Mouse (Mus musculus) midbrain, embryonic 11.5 days (tissue): ENCODE measurements at regions not wholly inside any gene's neighbourhood (a gene's known extent, or its start where the extent isn't known, plus 50 kb on each side); places are given as distances from the start of the nearest gene placed in this dataset.
A peak's percentile ranks its signal among the peaks of the same experiment; 100 is the strongest.

ENCODE experiments used
- ATAC-seq: fragments of 200-750 bp; cut with Nextera tagmentation; 2 replicates; pipeline ENCODE4 v1.8.0; 2017; ENCODE audit warnings: moderate TSS enrichment, moderate library complexity; ENCODE audit not compliant: low FRiP score
- DNase-seq: peaks from one replicate; pipeline ENCODE4 v3.0.0; 2015; ENCODE audit warnings: low spot score; ENCODE audit errors: missing footprints
- H3K27ac ChIP-seq: fragments of 300-500 bp; sonication (generic); 2 replicates; pipeline ENCODE4 v1.5.1; 2014; ENCODE audit warnings: low read depth, low read length
- H3K27me3 ChIP-seq: fragments of 300-500 bp; sonication (generic); 2 replicates; pipeline ENCODE4 v1.6.1; 2014; ENCODE audit warnings: mild to moderate bottlenecking, low read length, moderate library complexity, mixed read lengths; ENCODE audit not compliant: control insufficient read depth, insufficient read depth
- H3K36me3 ChIP-seq: fragments of 300-500 bp; sonication (generic); 2 replicates; pipeline ENCODE4 v1.6.1; 2014; ENCODE audit warnings: mild to moderate bottlenecking, low read length, moderate library complexity, mixed read lengths; ENCODE audit not compliant: control insufficient read depth, insufficient read depth
- H3K4me1 ChIP-seq: fragments of 300-500 bp; sonication (generic); 2 replicates; pipeline ENCODE4 v1.6.1; 2014; ENCODE audit warnings: low read length; ENCODE audit not compliant: control insufficient read depth, insufficient read depth
- H3K4me2 ChIP-seq: fragments of 300-500 bp; sonication (generic); 2 replicates; pipeline ENCODE4 v1.6.1; 2014; ENCODE audit warnings: mild to moderate bottlenecking, moderate library complexity
- H3K4me3 ChIP-seq: fragments of 300-500 bp; sonication (generic); 2 replicates; pipeline ENCODE4 v1.5.1; 2014; ENCODE audit warnings: low read depth, low read length
- H3K9ac ChIP-seq: fragments of 300-500 bp; sonication (generic); 2 replicates; pipeline ENCODE4 v1.6.1; 2014; ENCODE audit warnings: low read length
- H3K9me3 ChIP-seq: fragments of 300-500 bp; sonication (generic); 2 replicates; pipeline ENCODE4 v1.6.1; 2016; ENCODE audit warnings: low read length; ENCODE audit not compliant: control insufficient read depth
- WGBS: fragments of 180-500 bp; shearing (Covaris S2); extraction: QIAGEN DNeasy Blood & Tissue Kit; methylation state at CpG from one replicate; pipeline ENCODE4 v1.1.7; 2014; 5-methylcytosine and 5-hydroxymethylcytosine counted together

- no peaks in the 10 kb centered on the region for H3K27me3 ChIP-seq
- H3K27ac ChIP-seq: no peak overlapping the region
- H3K4me3 ChIP-seq: no peak overlapping the region
- WGBS: 93% methylated on average over 1 of the region's 1 CpGs
- ATAC-seq (peak; percentile 30; the same call in 1 of the 2 replicates), DNase-seq (no peak)
- H3K36me3 ChIP-seq: no peaks in the 10 kb centered on the region
- no peaks in the 10 kb centered on the region for H3K9me3 ChIP-seq
- no peak overlapping the region for H3K4me2 ChIP-seq
- no peak overlapping the region for H3K9ac ChIP-seq
- no peaks in the 10 kb centered on the region for H3K4me1 ChIP-seq
Measured at GRCm38 (mm10) chr4:110145229-110145628, 167.4 kb downstream of the Dmrta2 start.

GRCm38 (mm10) chr4:110152103-110152946 is 174.5 kb downstream of the Dmrta2 start:
- Histone ChIP-seq H3K36me3 (no peaks in the 10 kb centered on the region), H3K4me3 (no peak overlapping the region)
- DNase-seq: peak; percentile 96

More at GRCm38 (mm10) chr4:110152103-110152946, 174.5 kb downstream of the Dmrta2 start:
- H3K4me1 ChIP-seq: peaks cover 27% of the 10 kb centered on the region
- 6% methylated on average over 15 of the region's 15 CpGs for WGBS
- ATAC-seq: peak; percentile 95
- H3K4me2 ChIP-seq: peak overlapping the region; percentile 21; the same call in 1 of the 2 replicates
- H3K9ac ChIP-seq: no peak overlapping the region
- peak overlapping the region; percentile 85 for H3K27ac ChIP-seq
- H3K27me3 ChIP-seq: no peaks in the 10 kb centered on the region
- no peaks in the 10 kb centered on the region for H3K9me3 ChIP-seq
